Mouse (Mus musculus) naive thymus-derived CD4-positive, alpha-beta T cell, adult 2 months (primary cell): ENCODE results near the gene Il17ra.

Experiments used
- DNase-seq: peaks from one replicate; pipeline ENCODE4 v3.0.0-alpha.2; 2011; ENCODE audit warnings: low read depth

The Il17ra gene

DNA sequence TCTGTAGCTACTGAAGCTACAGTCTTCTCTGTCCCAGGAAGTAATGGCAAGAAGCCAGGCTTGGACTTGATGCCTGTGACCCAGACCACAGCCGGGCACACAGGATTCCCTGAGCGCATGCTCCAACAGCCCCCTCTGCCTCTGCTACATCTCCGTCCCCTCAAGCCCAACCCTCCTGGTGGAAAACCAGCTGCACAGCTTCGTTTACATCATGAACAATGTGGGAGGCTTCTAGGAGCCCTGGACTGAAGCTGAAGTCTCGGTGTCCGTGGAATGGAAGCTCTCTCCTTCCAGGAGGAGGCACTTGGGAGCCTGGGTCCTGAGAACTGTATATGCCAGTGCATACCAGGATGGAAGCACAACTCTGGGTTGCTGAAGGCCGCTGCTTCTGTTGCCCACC lies 46.9 kb downstream of the Il17ra start:
- DNase-seq: no peak

DNA sequence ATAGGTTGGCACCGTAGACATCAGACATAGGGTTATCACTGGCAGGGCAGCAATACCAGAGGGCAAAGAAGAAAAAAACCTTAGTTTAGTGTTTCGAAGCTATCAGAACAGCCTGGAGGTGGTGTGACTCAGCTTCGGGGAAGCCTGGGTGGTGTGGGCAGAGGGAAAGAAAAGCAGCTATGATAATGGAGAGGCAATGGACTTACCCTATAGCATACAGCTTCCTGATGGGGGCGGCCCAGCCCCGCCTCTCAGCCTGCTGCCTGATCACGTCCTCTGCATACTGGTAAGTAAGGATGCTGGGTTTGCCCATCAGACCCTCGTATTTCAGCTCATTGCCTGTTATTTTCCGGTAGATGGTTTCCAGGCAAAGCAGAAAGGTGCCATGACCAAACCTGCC lies 47.4 kb downstream of the Il17ra start:
- no peak for DNase-seq

DNA sequence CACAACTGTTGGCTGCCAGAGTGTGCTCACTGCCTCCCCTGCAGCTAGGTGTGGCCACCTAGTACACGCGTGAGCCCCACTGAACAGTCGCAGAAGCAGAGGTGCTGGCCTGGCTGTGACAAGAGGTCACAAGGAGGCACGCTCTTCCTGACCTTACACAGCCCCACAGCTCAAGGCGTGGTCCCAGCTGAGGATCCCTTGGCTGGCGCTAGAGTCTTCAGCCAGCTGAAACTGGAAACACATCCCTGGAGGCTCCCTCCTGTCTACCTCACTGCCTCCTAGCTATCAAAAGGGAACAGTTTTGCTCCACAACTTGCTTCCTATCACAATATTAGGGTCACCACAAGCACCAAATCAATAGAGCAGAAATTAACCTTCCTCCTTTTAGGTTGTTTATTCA lies 48.2 kb downstream of the Il17ra start:
- DNase-seq: no peak

DNA sequence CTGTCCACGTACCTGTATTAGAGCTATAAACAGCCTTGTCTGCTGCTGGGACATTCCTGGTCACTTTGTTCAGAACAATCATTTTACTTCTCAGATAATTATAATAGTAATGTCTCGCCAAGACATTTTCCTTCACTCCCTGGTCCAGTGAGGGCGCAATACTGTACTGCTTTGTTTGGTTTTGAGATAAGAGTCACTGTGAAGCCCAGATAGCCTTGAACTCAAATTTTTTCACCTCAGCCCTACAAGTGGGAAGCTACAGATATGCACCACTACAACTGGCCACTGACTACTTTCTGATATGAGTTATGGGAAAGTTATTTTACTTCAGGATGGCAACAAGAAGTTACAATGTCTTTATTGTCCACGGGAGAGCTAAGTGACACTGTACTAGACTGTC lies 53.4 kb downstream of the Il17ra start:
- no peak for DNase-seq

DNA sequence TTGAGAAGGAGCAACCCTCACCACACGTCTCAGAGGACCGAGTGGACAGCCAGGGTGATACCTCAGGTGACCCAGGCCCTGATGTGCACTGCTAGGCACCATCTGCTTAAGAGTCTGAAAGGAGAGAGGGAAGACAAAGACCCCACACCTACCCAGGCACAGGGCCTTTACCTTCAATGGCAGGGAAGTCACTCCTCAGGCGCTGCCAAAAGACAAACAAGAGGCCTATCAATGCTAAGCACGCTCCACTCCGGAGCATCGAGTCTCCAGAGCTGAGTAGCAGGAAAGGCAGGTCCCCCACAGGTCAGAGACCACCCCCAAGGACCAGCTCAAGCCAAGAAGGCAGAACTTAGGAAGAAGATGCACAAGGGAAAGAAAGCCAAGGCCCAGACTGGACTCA lies 53.8 kb downstream of the Il17ra start:
- no peak for DNase-seq

DNA sequence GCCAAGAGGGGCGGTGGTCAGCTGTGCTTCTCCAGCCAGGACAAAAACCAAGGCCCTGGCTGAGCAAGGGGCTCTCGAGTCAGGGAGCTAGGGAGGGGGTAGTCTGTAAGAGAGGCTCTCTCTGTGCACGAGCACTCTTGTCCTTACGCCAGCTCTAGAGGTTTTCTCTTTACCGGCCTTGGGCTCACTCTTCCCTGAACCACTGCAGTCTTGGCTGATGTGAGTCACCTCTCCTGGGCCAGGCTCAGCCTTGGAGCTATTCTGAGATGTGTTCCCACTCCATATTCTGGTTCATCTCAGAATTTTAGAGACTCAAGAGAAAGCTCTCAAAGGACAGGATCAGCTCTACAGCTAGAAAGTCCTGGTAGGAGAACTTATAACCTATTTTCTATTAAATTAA lies 54.3 kb downstream of the Il17ra start:
- no peak for DNase-seq

DNA sequence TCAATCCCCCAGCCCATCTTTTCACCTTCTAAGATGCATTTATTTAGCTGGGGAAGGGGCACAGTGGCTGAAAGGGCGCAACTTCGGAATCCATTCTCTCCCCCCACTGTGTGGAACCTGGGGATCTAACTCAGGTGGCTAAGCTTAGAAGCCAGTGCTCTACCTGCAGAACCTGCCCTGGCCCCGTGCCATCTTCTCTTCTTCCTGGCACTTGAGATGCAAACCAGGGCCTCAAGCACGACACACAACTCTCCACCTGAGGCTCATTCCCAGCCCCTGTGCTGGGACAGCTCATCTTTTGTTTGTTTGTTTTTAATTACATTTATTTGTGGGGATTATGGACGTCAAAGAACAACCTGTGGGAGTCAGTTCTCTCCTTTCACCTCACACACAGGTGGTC lies 56.6 kb downstream of the Il17ra start:
- DNase-seq: no peak

DNA sequence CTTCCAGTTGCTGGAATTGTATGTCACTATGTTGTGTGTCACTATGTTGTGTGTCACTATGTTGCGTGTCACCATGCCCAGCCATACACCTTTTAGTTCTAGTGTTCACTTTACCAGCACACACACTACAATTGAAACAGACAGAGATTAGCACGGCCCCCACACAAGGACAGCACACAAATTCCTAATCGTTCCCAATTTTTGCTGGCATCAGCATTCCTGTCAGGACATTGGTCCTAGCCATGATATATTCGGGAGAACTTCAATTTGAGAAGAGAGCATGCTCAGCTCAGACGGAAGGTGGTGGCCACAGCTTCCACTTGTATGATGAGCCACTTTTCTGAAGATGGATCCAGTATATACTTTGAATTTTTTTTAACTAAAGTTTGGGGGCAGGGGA lies 61.7 kb downstream of the Il17ra start:
- no peak for DNase-seq

DNA sequence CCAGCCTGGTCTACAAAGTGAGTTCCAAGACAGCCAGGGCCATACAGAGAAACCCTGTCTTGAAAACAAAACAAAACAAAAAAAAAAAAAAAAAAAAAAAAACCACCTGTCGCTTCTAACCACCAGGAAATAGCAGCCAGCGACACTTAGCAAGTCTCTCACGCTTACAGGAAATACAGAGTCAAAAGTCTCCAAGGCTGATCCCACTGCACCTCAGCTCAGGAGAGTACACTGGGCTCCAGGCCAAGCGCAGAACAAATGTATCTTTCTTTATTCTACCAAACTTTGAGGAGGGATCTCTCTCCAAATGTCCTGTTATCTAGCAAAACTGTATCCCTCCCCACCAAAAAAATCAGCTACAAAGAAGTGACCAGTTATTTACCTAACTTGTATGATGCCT lies 66.1 kb downstream of the Il17ra start:
- DNase-seq: peak; percentile 72

DNA sequence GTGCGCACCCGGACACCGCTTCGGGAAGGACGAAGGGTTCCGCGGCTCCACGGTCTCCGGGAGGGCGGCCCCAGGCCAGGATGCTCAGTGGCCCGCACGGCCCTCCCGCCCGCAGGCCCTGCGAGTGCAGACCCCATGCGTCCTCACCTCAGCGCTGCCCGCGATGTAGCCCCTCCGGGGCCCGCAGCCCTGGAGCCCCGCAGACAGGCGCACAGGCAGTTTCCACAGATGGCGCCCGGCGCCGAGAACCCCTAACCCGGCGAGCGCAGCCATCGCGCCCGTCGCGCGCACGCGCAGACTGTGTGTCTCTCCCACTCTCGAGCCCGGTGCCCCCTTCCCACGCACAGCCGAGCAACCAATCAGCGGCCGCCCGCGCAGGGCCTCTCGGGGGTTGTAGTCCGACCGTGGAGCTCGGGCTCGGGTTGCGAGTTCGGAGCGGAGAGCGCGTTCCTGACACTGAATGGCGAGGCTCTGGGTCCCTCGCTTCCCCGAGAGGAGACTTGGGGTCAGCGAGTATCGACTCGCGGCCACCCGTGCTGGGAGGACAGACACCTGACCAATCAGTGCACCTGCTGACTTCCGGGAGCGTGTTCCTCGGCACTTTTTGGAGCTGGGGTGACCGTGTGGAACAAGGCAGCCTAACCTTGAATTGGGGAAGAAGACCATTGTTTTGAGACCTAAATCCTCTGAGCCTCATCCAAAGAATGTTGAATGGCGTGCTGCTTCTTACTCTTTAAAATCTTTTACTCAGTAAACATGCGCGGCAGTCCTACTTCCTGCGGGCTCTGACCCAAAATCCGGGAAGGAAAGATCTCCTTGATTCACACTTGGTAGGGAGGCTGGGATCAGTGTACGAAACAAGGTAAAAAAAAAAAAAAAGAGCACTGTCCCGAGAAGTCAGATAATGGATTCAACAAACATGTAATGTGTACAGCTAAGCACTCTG lies 68.2 kb downstream of the Il17ra start, which contains the start of gene Hdhd5:
Gene Hdhd5 (minus strand): TSS at position 300 of the 946 bp plus-strand sequence.
- DNase-seq: peak; percentile 96

DNA sequence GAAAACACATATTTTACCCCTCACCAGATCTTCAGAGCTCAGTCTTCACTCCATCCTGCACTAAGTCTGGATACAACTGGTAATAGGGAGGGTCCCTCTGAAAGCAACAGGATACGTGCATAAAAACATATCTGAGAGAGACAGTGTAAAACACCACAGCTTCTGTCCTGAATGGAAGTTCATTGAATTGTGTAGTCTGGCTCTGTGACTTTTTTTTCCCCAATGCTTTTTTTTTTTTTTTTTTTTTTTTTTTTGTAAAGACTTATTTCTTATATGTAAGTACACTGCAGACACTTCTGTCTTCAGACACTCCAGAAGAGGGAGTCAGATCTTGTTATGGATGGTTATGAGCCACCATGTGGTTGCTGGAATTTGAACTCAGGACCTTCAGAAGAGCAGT lies 69.5 kb downstream of the Il17ra start:
- DNase-seq: peak; percentile 14

DNA sequence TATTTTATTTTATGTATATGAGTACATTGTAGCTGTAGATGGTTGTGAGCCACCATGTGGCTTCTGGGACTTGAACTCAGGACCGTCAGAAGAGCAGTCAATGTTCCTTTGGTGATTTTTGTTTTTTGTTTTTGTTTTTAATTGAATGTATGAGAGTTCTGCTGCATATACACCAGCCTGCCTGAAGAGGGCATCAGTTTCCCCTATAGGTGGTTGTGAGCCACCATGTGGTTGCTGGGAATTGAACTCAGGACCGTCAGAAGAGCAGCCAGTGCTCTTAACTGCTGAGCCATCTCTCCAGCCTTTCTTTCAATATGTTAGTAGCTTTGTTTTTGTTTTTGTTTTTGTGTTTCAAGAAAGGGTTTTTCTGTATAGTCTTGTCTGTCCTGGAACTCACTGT lies 73.3 kb downstream of the Il17ra start:
- DNase-seq: peak; percentile 35
